28 mouse cellular contexts compared by ENCODE assay signal in the genomic region with DNA sequence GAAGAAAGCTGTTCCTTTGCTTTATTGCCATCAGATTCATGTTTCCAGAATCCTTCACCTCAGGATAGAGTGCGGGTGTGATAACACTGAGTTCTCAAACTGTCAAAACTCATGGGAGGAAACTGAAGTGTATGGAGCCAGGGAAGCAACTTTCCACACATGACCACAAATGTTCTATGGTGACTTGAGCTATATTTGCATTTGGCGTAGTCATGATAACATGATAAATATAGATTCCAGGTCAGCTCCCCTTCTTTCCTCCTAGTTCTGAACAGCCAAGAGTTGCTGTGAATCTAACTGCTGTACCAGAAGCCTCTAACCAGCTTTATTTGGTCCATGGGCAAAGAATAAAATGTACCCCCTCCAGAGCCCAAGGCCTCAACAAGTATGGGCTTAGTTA. TPM values are rescaled to one million over a fixed set of nuclear protein-coding genes. Genes with fewer than 3 reads are reported as not detected.
DNase-seq lines count a peak whose midpoint lies in the region; ATAC-seq lines count a peak whose summit lies in the region.
"Had no signal": no experiment of that assay in that cellular context is flagged by ENCODE, and none has a peak within 500 bp of the region (broad histone marks: within the 10 kb centered on the region; RNA-seq: fewer than 3 reads in every experiment).

No protein-coding gene starts in this region.

- H3K4me1 ChIP-seq in heart, embryonic 15.5 days (replicated peaks): peaks cover 40% of the 10 kb centered on the region
- peaks cover 71% of the 10 kb centered on the region for H3K4me1 ChIP-seq in liver, embryonic 15.5 days (replicated peaks)

- DNase-seq in frontal cortex, postnatal 25 days (ENCODE audit: low spot score in 2 of 2): no peak
- DNase-seq in heart, postnatal 4 days: no peak
- DNase-seq in 416B (ENCODE audit: low read depth): peak; percentile 24
- DNase-seq in right cerebral cortex, postnatal 10 days (ENCODE audit: low spot score in 2 of 2): no peak
- DNase-seq: adrenal gland, postnatal 14 days; cerebellum, adult 11-12 months; cerebellum, postnatal 14 days; embryo, embryonic 11 days; forebrain, postnatal 0 days; gastrocnemius, postnatal 25 days; kidney, adult 9 months; kidney, postnatal 36 days; lung, adult 2 months; lung, postnatal 4 days; right cerebral cortex, postnatal 4 days had no signal

- H3K9ac ChIP-seq in heart, embryonic 15.5 days: no peak overlapping the region
- H3K9ac ChIP-seq in liver, embryonic 15.5 days: no peak overlapping the region
- H3K9ac ChIP-seq: forebrain, postnatal 0 days; hindbrain, embryonic 14.5 days had no signal

- peak overlapping the region; percentile 59 for H3K27ac ChIP-seq in heart, embryonic 15.5 days
- peak overlapping the region; percentile 54 for H3K27ac ChIP-seq in liver, embryonic 15.5 days (replicated peaks)
- H3K27ac ChIP-seq: forebrain, embryonic 10.5 days; hindbrain, embryonic 14.5 days; stomach, postnatal 0 days had no signal

- ATAC-seq in frontal cortex, adult (ENCODE audit: low TSS enrichment): peak; percentile 79
- no peak for ATAC-seq in heart, embryonic 15.5 days (replicated peaks; ENCODE audit: insufficient number of reproducible peaks, insufficient read depth, low FRiP score, low read depth)
- ATAC-seq in liver, embryonic 15.5 days (ENCODE audit: insufficient read depth): no peak
- ATAC-seq: activated CD4-positive, CD25-positive, alpha-beta regulatory T cell, adult 4 months; forebrain, postnatal 0 days had no signal

- H3K27me3 ChIP-seq in heart, embryonic 15.5 days: no peaks in the 10 kb centered on the region
- H3K27me3 ChIP-seq in liver, embryonic 15.5 days: no peaks in the 10 kb centered on the region

- H3K4me3 ChIP-seq in heart, embryonic 15.5 days: no peak overlapping the region
- H3K4me3 ChIP-seq in liver, embryonic 15.5 days (replicated peaks): no peak overlapping the region
- H3K4me3 ChIP-seq: forebrain, embryonic 10.5 days had no signal

- H3K4me2 ChIP-seq in heart, embryonic 15.5 days: no peak overlapping the region
- peak overlapping the region; percentile 2; the same call in 1 of the 2 replicates for H3K4me2 ChIP-seq in liver, embryonic 15.5 days
- H3K4me2 ChIP-seq: heart, embryonic 11.5 days; hindbrain, embryonic 14.5 days; midbrain, embryonic 11.5 days had no signal

- 46% methylated on average over 2 of the region's 2 CpGs for WGBS in heart, embryonic 15.5 days
- 36% methylated on average over 2 of the region's 2 CpGs for WGBS in liver, embryonic 15.5 days (ENCODE audit: insufficient replicate concordance)

- H3K36me3 ChIP-seq in heart, embryonic 15.5 days: no peaks in the 10 kb centered on the region
- H3K36me3 ChIP-seq in liver, embryonic 15.5 days (replicated peaks): no peaks in the 10 kb centered on the region
- H3K36me3 ChIP-seq: G1E had no signal

- H3K9me3 ChIP-seq in heart, embryonic 15.5 days (replicated peaks): no peaks in the 10 kb centered on the region
- no peaks in the 10 kb centered on the region for H3K9me3 ChIP-seq in liver, embryonic 15.5 days (replicated peaks)
- H3K9me3 ChIP-seq: forebrain, embryonic 10.5 days; G1E had no signal

RNA-seq across cellular contexts. Expression of gene Pon1, which starts 41.6 kb away (rescaled TPM):
- not detected in 2 replicates for polyA plus RNA-seq in heart, embryonic 15.5 days (2015; fragmentation: Nextera tagmentation; extraction: Ambion mirVana)
- not detected for total RNA-seq in heart, postnatal 4 days (2021)
- 6.6 and 8.9 TPM in 2 replicates for polyA plus RNA-seq in liver, embryonic 15.5 days (2015; fragmentation: Nextera tagmentation; extraction: Ambion mirVana)
- polyA plus RNA-seq: activated CD4-positive, CD25-positive, alpha-beta regulatory T cell, adult 4 months; G1E; intestine, embryonic 14.5 days; limb, embryonic 11.5 days; thymus, postnatal 0 days had no signal
